Mouse (Mus musculus) CH12.LX (cell line): ENCODE data around the gene Insrr. TPM values are rescaled to one million over a fixed set of nuclear protein-coding genes. Genes with fewer than 3 reads are reported as not detected.

Source experiments
- DNase-seq: peaks from one replicate; pipeline ENCODE4 v3.0.0-alpha.2; 2013; ENCODE audit errors: extremely low read depth
- H3K27ac ChIP-seq: 2 replicates; pipeline ENCODE4 v1.5.1; 2012; ENCODE audit warnings: low read depth, mild to moderate bottlenecking, control low read depth, moderate library complexity; ENCODE audit not compliant: insufficient read depth
- H3K27me3 ChIP-seq: replicated peaks from 2 replicates; pipeline ENCODE3; 2012; ENCODE audit warnings: inconsistent platforms
- H3K36me3 ChIP-seq, 2 experiments: replicated peaks in 1 of 2; 2 replicates each; pipeline versions ENCODE3 to v1.6.1; 2012; ENCODE audit warnings: inconsistent platforms in 1 of 2, low read length in 1 of 2, mild to moderate bottlenecking in 1 of 2, mixed read lengths in 1 of 2, moderate library complexity in 1 of 2; ENCODE audit not compliant: control insufficient read depth in 1 of 2, insufficient read depth in 1 of 2
- H3K4me1 ChIP-seq, 2 experiments: 2 replicates each; pipeline ENCODE4 v1.6.1; 2012; ENCODE audit warnings: inconsistent platforms in 1 of 2, moderate library complexity in 1 of 2; ENCODE audit not compliant: insufficient read depth in 2 of 2, control insufficient read depth in 1 of 2
- H3K4me2 ChIP-seq: 2 replicates; pipeline ENCODE4 v1.6.1; 2012; ENCODE audit warnings: low read depth, mild to moderate bottlenecking, control low read depth; ENCODE audit not compliant: poor library complexity, insufficient read depth, severe bottlenecking
- H3K4me3 ChIP-seq, 3 experiments: fragments of 150-350 bp in 1 of 3; sonication (generic) in 1 of 3; replicated peaks in 1 of 3; 2 replicates each; pipeline versions ENCODE3 to v1.5.1; 2011 to 2012; ENCODE audit warnings: low read depth in 2 of 3, low read length in 2 of 3, mild to moderate bottlenecking in 2 of 3, moderate library complexity in 2 of 3, control low read depth in 1 of 3, improper control_type of control experiment in 1 of 3, inconsistent platforms in 1 of 3, mixed read lengths in 1 of 3; ENCODE audit not compliant: poor library complexity in 1 of 3
- H3K79me2 ChIP-seq: replicated peaks from 2 replicates; pipeline ENCODE4 v1.6.1; 2012; ENCODE audit warnings: mild to moderate bottlenecking, moderate library complexity; ENCODE audit not compliant: control insufficient read depth, poor library complexity, insufficient read depth, severe bottlenecking; ENCODE audit errors: extremely low read depth
- H3K9ac ChIP-seq: 2 replicates; pipeline ENCODE4 v1.6.1; 2012; ENCODE audit warnings: low read depth, mild to moderate bottlenecking, control low read depth, moderate library complexity; ENCODE audit not compliant: insufficient read depth
- H3K9me3 ChIP-seq: replicated peaks from 2 replicates; pipeline ENCODE3; 2012; ENCODE audit warnings: low read length, inconsistent platforms, mixed read lengths
- CHD2 ChIP-seq: IDR thresholded peaks from 2 replicates; pipeline ENCODE4 v1.6.1; 2011; ENCODE audit warnings: low read length, improper control_type of control experiment
- CTCF ChIP-seq, 2 experiments: IDR thresholded peaks in 1 of 2; conservative IDR thresholded peaks in 1 of 2; 2 replicates each; pipeline ENCODE4 v1.5.1; 2011 to 2012; ENCODE audit warnings: low read depth in 2 of 2, low read length in 2 of 2, improper control_type of control experiment in 1 of 2, inconsistent platforms in 1 of 2, mild to moderate bottlenecking in 1 of 2, moderate library complexity in 1 of 2
- ELF1 ChIP-seq: IDR thresholded peaks from 2 replicates; pipeline ENCODE4 v1.6.1; 2014; ENCODE audit warnings: low read depth, mild to moderate bottlenecking, inconsistent platforms, low read length, improper control_type of control experiment
- GABPA ChIP-seq: IDR thresholded peaks from 2 replicates; pipeline ENCODE4 v1.6.1; 2012; ENCODE audit warnings: low read depth, low read length, improper control_type of control experiment, inconsistent platforms; ENCODE audit not compliant: insufficient replicate concordance
- IRF4 ChIP-seq: IDR thresholded peaks from 2 replicates; pipeline ENCODE4 v1.6.1; 2014; ENCODE audit warnings: low read depth, mild to moderate bottlenecking, inconsistent platforms, low read length, improper control_type of control experiment
- KAT2A ChIP-seq: IDR thresholded peaks from 2 replicates; pipeline ENCODE4 v1.6.1; 2012; ENCODE audit warnings: low read length, improper control_type of control experiment, inconsistent platforms; ENCODE audit not compliant: insufficient replicate concordance
- MAX ChIP-seq: IDR thresholded peaks from 2 replicates; pipeline ENCODE4 v1.6.1; 2011; ENCODE audit warnings: low read length, improper control_type of control experiment
- MEF2A ChIP-seq: IDR thresholded peaks from 2 replicates; pipeline ENCODE4 v1.6.1; 2014; ENCODE audit warnings: low read depth, mild to moderate bottlenecking, inconsistent platforms, low read length, improper control_type of control experiment, borderline replicate concordance
- MXI1 ChIP-seq: IDR thresholded peaks from 2 replicates; pipeline ENCODE4 v1.6.1; 2011; ENCODE audit warnings: mild to moderate bottlenecking, low read depth, low read length, improper control_type of control experiment
- MYC ChIP-seq: IDR thresholded peaks from 2 replicates; pipeline ENCODE4 v1.6.1; 2011; ENCODE audit warnings: low read depth, mild to moderate bottlenecking, improper control_type of control experiment, low read length
- POLR2A ChIP-seq: IDR thresholded peaks from 2 replicates; pipeline ENCODE4 v1.6.1; 2011; ENCODE audit warnings: low read depth, mild to moderate bottlenecking, improper control_type of control experiment, low read length
- RAD21 ChIP-seq: IDR thresholded peaks from 2 replicates; pipeline ENCODE4 v1.6.1; 2011; ENCODE audit warnings: low read depth, mild to moderate bottlenecking, low read length, improper control_type of control experiment, moderate library complexity
- RCOR1 ChIP-seq: conservative IDR thresholded peaks from 2 replicates; pipeline ENCODE4 v1.6.1; 2012; ENCODE audit warnings: low read depth, mild to moderate bottlenecking, inconsistent platforms, low read length, improper control_type of control experiment
- SMC3 ChIP-seq: IDR thresholded peaks from 2 replicates; pipeline ENCODE4 v1.6.1; 2011; ENCODE audit warnings: low read depth, low read length, improper control_type of control experiment
- TCF12 ChIP-seq: IDR thresholded peaks from 2 replicates; pipeline ENCODE4 v1.6.1; 2014; ENCODE audit warnings: low read depth, mild to moderate bottlenecking, inconsistent platforms, low read length, improper control_type of control experiment
- USF1 ChIP-seq: IDR thresholded peaks from 2 replicates; pipeline ENCODE4 v1.6.1; 2014; ENCODE audit warnings: low read depth, mild to moderate bottlenecking, inconsistent platforms, low read length, improper control_type of control experiment
- ZC3H11A ChIP-seq: IDR thresholded peaks from 2 replicates; pipeline ENCODE4 v1.6.1; 2012; ENCODE audit warnings: low read depth, mild to moderate bottlenecking, inconsistent platforms, low read length, improper control_type of control experiment
- ZNF384 ChIP-seq: IDR thresholded peaks from 2 replicates; pipeline ENCODE4 v1.6.1; 2012; ENCODE audit warnings: low read depth, low read length, improper control_type of control experiment, inconsistent platforms
- dilution Hi-C: fragments of 300-500 bp; cut with MboI; formaldehyde crosslinking; loops from 2 replicates; pipeline ENCODE4 v1.14.3; 2020; ENCODE audit warnings: low sequenced_read_pairs; ENCODE audit not compliant: extremely low pct_unique_long_range_greater_than_20kb, extremely low pct_ligation_motif_present
- in situ Hi-C: fragments of 300-500 bp; cut with MboI; formaldehyde crosslinking; loops from 3 replicates; pipeline ENCODE4 v1.14.3; 2019; ENCODE audit warnings: low sequenced_read_pairs, low pct_ligation_motif_present, low pct_unique_long_range_greater_than_20kb, mixed read lengths
- polyA plus RNA-seq: library from polyadenylated mRNA; unstranded; fragments of >175 nt; gene quantifications from 2 replicates; pipeline ENCODE4 v1.2.1, GENCODE M21; 2012; ENCODE audit warnings: low read depth; ENCODE audit not compliant: insufficient read length
- total RNA-seq, 2 experiments: library from RNA; depleted of rRNA; stranded (reverse); fragments of 300-350 nt in 1 of 2; fragments of >200 nt in 1 of 2; gene quantifications; 2 replicates each; pipeline ENCODE4 v1.2.3; 2012 to 2014

Gene Insrr
- total and polyA plus RNA-seq, 3 experiments, result 0.06 to 0.08 TPM; not detected in 1

GRCm38 (mm10) chr3:87833482-87833881, 36.7 kb downstream of the Insrr start:
- H3K27me3 ChIP-seq, result no peaks in the 10 kb centered on the region
- H3K4me2 ChIP-seq, result no peak overlapping the region
- DNase-seq, result no peak
- no peaks in the 10 kb centered on the region for H3K79me2 ChIP-seq
- no peak overlapping the region for H3K9ac ChIP-seq
- in situ Hi-C loops (no loop called here), dilution Hi-C loops (no loop called here)
- no peak overlapping the region for H3K27ac ChIP-seq
- H3K4me3 ChIP-seq, result no peak overlapping the region
- H3K4me1 ChIP-seq, result peaks cover 8 to 28% of the 10 kb centered on the region in 2 experiments
- no peaks in the 10 kb centered on the region for H3K36me3 ChIP-seq
- no peaks in the 10 kb centered on the region for H3K9me3 ChIP-seq
- TF ChIP-seq MXI1 (no peak), POLR2A (no peak), CTCF (conservative IDR thresholded peaks at IDR 0.05 in 1 of 2, IDR thresholded peaks at IDR 0.05 in 1 of 2; ENCODE audit: low read depth in 2 of 2, low read length in 2 of 2) (peak in 1 of 2 experiments; percentile 57; a peak in 2 of 4 replicates), GABPA (no peak), ZC3H11A (no peak), MEF2A (no peak), MAX (no peak), SMC3 (peak; percentile 31; the same call in 1 of the 2 replicates), USF1 (no peak), ZNF384 (no peak), KAT2A (no peak), CHD2 (no peak), IRF4 (no peak), MYC (no peak)

GRCm38 (mm10) chr3:87838622-87839021, 41.9 kb downstream of the Insrr start:
- H3K4me1 ChIP-seq, result peaks cover 0 to 8% of the 10 kb centered on the region in 2 experiments; a peak in 1 of 4 replicates
- in situ Hi-C loops, result no loop called here
- H3K79me2 ChIP-seq, result no peaks in the 10 kb centered on the region
- H3K9ac ChIP-seq, result no peak overlapping the region
- dilution Hi-C loops, result no loop called here
- no peak overlapping the region for H3K27ac ChIP-seq
- H3K36me3 ChIP-seq, result no peaks in the 10 kb centered on the region
- H3K4me3 ChIP-seq, result no peak overlapping the region
- H3K9me3 ChIP-seq, result no peaks in the 10 kb centered on the region
- DNase-seq, result peak; percentile 77
- H3K4me2 ChIP-seq, result no peak overlapping the region
- TF ChIP-seq GABPA (no peak), ZNF384 (no peak), CTCF (conservative IDR thresholded peaks at IDR 0.05 in 1 of 2, IDR thresholded peaks at IDR 0.05 in 1 of 2; ENCODE audit: low read depth in 2 of 2, low read length in 2 of 2) (peak; percentile 89 to 99), SMC3 (peak; percentile 87), ELF1 (no peak), RAD21 (peak; percentile 60), RCOR1 (no peak), TCF12 (0 out of 2 replicates have a peak, but pooled peaks have one; percentile 18)
- peaks cover 14% of the 10 kb centered on the region for H3K27me3 ChIP-seq
